Mouse (Mus musculus) spleen, adult 10 weeks (tissue): ENCODE results near the gene Rrad. TPM values are rescaled to one million over a fixed set of nuclear protein-coding genes. Genes with fewer than 3 reads are reported as not detected.

Experiments
- polyA plus RNA-seq: library from polyadenylated mRNA; stranded (reverse); fragments of 350-450 nt; fragmentation: Illumina TruSeq; extraction: RNeasy Lipid Tissue Mini Kit (QIAGEN cat#74804); gene quantifications from one replicate; pipeline ENCODE4 v1.2.3, GENCODE M21; 2015; ENCODE audit warnings: low replicate concordance; ENCODE audit not compliant: insufficient read depth

Rrad gene
- 4.9 TPM for polyA plus RNA-seq

DNA sequence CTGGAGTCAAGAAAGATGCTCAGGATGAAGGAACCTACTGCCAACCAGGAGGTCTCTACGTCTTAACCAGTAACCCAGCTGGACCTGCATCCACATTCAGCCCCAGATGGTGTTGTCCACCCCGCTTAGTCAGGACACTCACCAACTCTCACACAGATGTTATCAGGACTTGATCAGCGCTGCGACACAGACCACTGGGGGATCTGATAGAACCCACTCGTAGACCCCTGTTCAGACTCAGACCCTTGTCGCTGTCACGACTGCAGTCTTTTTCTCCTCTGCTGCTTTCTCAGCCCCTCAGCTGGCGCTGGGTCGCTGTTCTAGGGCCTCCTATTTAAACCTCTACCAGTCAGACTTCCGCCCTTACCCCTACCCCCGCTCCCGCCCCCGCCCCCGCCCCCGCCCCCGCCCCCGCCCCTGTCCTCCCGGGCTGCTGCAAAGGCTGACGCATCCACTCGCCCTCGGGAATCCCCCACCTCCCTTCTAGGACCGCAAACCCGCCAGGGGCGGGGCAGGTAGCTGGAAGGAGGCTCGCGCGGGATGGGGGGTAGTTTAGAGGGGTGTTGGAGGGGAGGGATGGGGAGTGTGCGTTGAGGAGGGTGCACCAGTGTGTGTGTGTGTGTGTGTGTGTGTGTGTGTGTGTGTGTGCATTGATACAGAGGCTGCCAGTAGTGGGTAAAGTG is at the start of gene Rrad:
Rrad (minus strand) TSS at position 347 of the 683 bp plus-strand sequence.

DNA sequence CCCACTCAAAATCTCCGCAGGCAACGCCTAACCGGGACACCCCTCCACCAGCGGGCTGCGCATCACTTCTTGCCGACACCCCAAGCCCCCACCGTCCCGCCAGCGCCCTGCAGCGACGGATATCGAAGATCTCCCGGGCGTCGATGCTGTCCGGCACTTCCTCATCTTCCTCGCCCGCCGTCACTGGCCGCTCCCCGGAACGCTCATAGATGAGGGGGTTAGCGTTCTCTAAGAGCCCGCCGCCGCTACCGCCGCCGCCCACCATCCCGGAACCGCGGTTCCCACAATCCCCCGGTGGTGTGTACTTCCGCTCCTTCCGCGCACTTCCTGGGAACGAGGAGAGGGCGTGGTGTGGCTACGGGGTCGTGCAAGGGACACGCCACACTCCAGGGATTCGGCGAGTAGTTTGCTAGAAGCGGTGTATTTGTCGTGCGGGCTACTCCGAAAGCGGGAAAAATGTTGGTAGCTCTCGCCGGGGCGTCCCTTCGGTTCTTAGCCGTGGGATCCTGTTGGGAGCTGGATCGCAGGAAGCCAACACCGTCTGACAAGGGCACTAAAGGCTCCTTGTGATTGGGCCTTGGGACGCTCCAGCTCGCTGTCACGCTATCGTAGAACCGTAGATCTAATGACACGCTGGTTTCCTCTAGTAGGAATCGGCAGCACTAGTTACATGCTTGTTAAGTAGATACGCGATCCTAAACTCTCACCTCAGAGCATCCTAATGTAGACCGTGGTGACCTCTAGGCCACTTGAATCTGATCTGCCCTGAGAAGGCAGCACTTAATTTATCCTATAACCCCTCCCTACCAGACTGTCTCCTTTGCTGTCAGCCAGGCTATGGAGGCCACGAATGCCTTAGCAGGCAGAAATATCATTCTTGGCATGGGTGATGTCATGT is 10.5 kb upstream of the Rrad start, which contains the start of gene Ciao2b:
Ciao2b (minus strand) TSS at position 540 of the 898 bp plus-strand sequence.

GRCm38 (mm10) chr8:104624161-104624560 is 7.0 kb downstream of the Rrad start, which contains the start of gene Cdh16:
Gene Cdh16 (minus strand): TSS chr8:104624396.

GRCm38 (mm10) chr8:104591133-104591834 is 39.8 kb downstream of the Rrad start, which contains the start of gene Pdp2:
Gene Pdp2 (plus strand): TSS chr8:104591451.

Other genes starting within 250 kb of the Rrad start
- 11.4 TPM for gene Cmtm4, start 235.5 kb downstream of the Rrad start, polyA plus RNA-seq
- 66.6 TPM for gene Dync1li2, start 188.3 kb downstream of the Rrad start, polyA plus RNA-seq
- gene Terb1, start 121.4 kb downstream of the Rrad start, polyA plus RNA-seq: 4.2 TPM
- gene Nae1, start 96.7 kb downstream of the Rrad start, polyA plus RNA-seq: 107 TPM
- 1.5 TPM for gene Car7, start 96.6 kb downstream of the Rrad start, polyA plus RNA-seq
- gene Pdp2, start 39.9 kb downstream of the Rrad start, polyA plus RNA-seq: 6.9 TPM
- gene Cdh16, start 6.9 kb downstream of the Rrad start, polyA plus RNA-seq: not detected
- 21.5 TPM for gene Ciao2b, start 10.6 kb upstream of the Rrad start, polyA plus RNA-seq
- gene Ces2a, start 102.7 kb upstream of the Rrad start, polyA plus RNA-seq: not detected
- gene Ces2b, start 200.2 kb upstream of the Rrad start, polyA plus RNA-seq: 0.08 TPM
- 0.91 TPM for gene Ces2c, start 215.7 kb upstream of the Rrad start, polyA plus RNA-seq